Mouse (Mus musculus) midbrain, embryonic 16.5 days (tissue): ENCODE measurements at regions not wholly inside any gene's neighbourhood (a gene's known extent, or its start where the extent isn't known, plus 50 kb on each side); places are given as distances from the start of the nearest gene placed in this dataset.

ENCODE experiments used
- ATAC-seq: fragments of 200-750 bp; cut with Nextera tagmentation; 2 replicates; pipeline ENCODE4 v1.8.0; 2017; ENCODE audit warnings: moderate TSS enrichment
- H3K27ac ChIP-seq: fragments of 300-500 bp; sonication (generic); 2 replicates; pipeline ENCODE4 v1.5.1; 2014; ENCODE audit warnings: mild to moderate bottlenecking, low read length, mixed read lengths
- H3K27me3 ChIP-seq: fragments of 300-500 bp; sonication (generic); 2 replicates; pipeline ENCODE4 v1.6.1; 2014; ENCODE audit warnings: low read depth, low read length, mixed read lengths; ENCODE audit not compliant: control insufficient read depth, insufficient read depth
- H3K36me3 ChIP-seq: fragments of 300-500 bp; sonication (generic); 2 replicates; pipeline ENCODE4 v1.6.1; 2014; ENCODE audit warnings: mild to moderate bottlenecking, low read length, moderate library complexity, mixed read lengths; ENCODE audit not compliant: control insufficient read depth, insufficient read depth
- H3K4me1 ChIP-seq: fragments of 300-500 bp; sonication (generic); 2 replicates; pipeline ENCODE4 v1.6.1; 2014; ENCODE audit warnings: mild to moderate bottlenecking, low read length, mixed read lengths; ENCODE audit not compliant: control insufficient read depth, insufficient read depth
- H3K4me2 ChIP-seq: fragments of 300-500 bp; sonication (generic); 2 replicates; pipeline ENCODE4 v1.6.1; 2014; ENCODE audit warnings: mild to moderate bottlenecking, low read length, mixed read lengths
- H3K4me3 ChIP-seq: fragments of 300-500 bp; sonication (generic); 2 replicates; pipeline ENCODE4 v1.5.1; 2014; ENCODE audit warnings: low read depth, mild to moderate bottlenecking, low read length, moderate library complexity, mixed read lengths
- H3K9ac ChIP-seq: fragments of 300-500 bp; sonication (generic); 2 replicates; pipeline ENCODE4 v1.6.1; 2014; ENCODE audit warnings: low read depth, low read length, mixed read lengths
- H3K9me3 ChIP-seq: fragments of 300-500 bp; sonication (generic); replicated peaks from 2 replicates; pipeline ENCODE4 v1.6.1; 2014; ENCODE audit warnings: mild to moderate bottlenecking, low read length, mixed read lengths; ENCODE audit not compliant: control insufficient read depth, poor library complexity, severe bottlenecking
- WGBS: fragments of 180-500 bp; shearing (Covaris S2); extraction: QIAGEN DNeasy Blood & Tissue Kit; methylation state at CpG from one replicate; pipeline ENCODE4 v1.1.7; 2014; 5-methylcytosine and 5-hydroxymethylcytosine counted together

GRCm38 (mm10) chr4:54387460-54387859 is 557.4 kb upstream of the Zfp462 start:
- no peak overlapping the region for H3K9ac ChIP-seq
- peak; percentile 17; the same call in 1 of the 2 replicates for ATAC-seq
- H3K27me3 ChIP-seq: no peaks in the 10 kb centered on the region
- no peak overlapping the region for H3K4me3 ChIP-seq
- H3K36me3 ChIP-seq: no peaks in the 10 kb centered on the region
- no peak overlapping the region for H3K4me2 ChIP-seq
- H3K27ac ChIP-seq: no peak overlapping the region
- WGBS: 39% methylated on average over 6 of the region's 6 CpGs
- no peaks in the 10 kb centered on the region for H3K9me3 ChIP-seq
- H3K4me1 ChIP-seq: peaks cover 4% of the 10 kb centered on the region; the same call in 1 of the 2 replicates

- Histone ChIP-seq H3K4me1 (no peaks in the 10 kb centered on the region), H3K27me3 (no peaks in the 10 kb centered on the region), H3K27ac (no peak overlapping the region), H3K36me3 (no peaks in the 10 kb centered on the region), H3K9ac (no peak overlapping the region), H3K4me2 (no peak overlapping the region), H3K9me3 (no peaks in the 10 kb centered on the region), H3K4me3 (no peak overlapping the region)
- no peak for ATAC-seq
- 87% methylated on average over 7 of the region's 7 CpGs for WGBS
These were observed 553.2 kb upstream of the Zfp462 start for GRCm38 (mm10) chr4:54391536-54392208.

- H3K36me3 ChIP-seq: no peaks in the 10 kb centered on the region
- no peak overlapping the region for H3K9ac ChIP-seq
- H3K4me2 ChIP-seq: no peak overlapping the region
- no peaks in the 10 kb centered on the region for H3K9me3 ChIP-seq
- 89% methylated on average over 4 of the region's 4 CpGs for WGBS
- no peak overlapping the region for H3K27ac ChIP-seq
- no peak for ATAC-seq
- H3K4me1 ChIP-seq: no peaks in the 10 kb centered on the region
- H3K27me3 ChIP-seq: no peaks in the 10 kb centered on the region
- no peak overlapping the region for H3K4me3 ChIP-seq
These were observed 538.7 kb upstream of the Zfp462 start for GRCm38 (mm10) chr4:54406151-54406550.

GRCm38 (mm10) chr4:54407930-54408329 is 536.9 kb upstream of the Zfp462 start:
- no peaks in the 10 kb centered on the region for H3K27me3 ChIP-seq
- WGBS: 44% methylated on average over 2 of the region's 2 CpGs

GRCm38 (mm10) chr4:54430789-54431188 is 514.1 kb upstream of the Zfp462 start:
- Histone ChIP-seq H3K9ac (no peak overlapping the region), H3K4me3 (no peak overlapping the region), H3K27ac (no peak overlapping the region), H3K4me2 (no peak overlapping the region), H3K9me3 (no peaks in the 10 kb centered on the region), H3K27me3 (no peaks in the 10 kb centered on the region), H3K4me1 (no peaks in the 10 kb centered on the region), H3K36me3 (no peaks in the 10 kb centered on the region)
- 92% methylated on average over 3 of the region's 3 CpGs for WGBS
- no peak for ATAC-seq

More at GRCm38 (mm10) chr4:54407930-54408329, 536.9 kb upstream of the Zfp462 start:
- Histone ChIP-seq H3K4me2 (no peak overlapping the region), H3K27ac (no peak overlapping the region), H3K4me3 (no peak overlapping the region), H3K9ac (no peak overlapping the region), H3K9me3 (no peaks in the 10 kb centered on the region), H3K36me3 (no peaks in the 10 kb centered on the region), H3K4me1 (no peaks in the 10 kb centered on the region)
- ATAC-seq: no peak

- no peaks in the 10 kb centered on the region for H3K36me3 ChIP-seq
- H3K9me3 ChIP-seq: no peaks in the 10 kb centered on the region
- no peak overlapping the region for H3K9ac ChIP-seq
- WGBS: 63% methylated on average over 2 of the region's 2 CpGs
- H3K4me1 ChIP-seq: no peaks in the 10 kb centered on the region
- no peaks in the 10 kb centered on the region for H3K27me3 ChIP-seq
- no peak overlapping the region for H3K4me3 ChIP-seq
- ATAC-seq: no peak
- H3K4me2 ChIP-seq: no peak overlapping the region
- H3K27ac ChIP-seq: no peak overlapping the region
These were observed 484.3 kb upstream of the Zfp462 start for GRCm38 (mm10) chr4:54460596-54460995.

- no peak overlapping the region for H3K9ac ChIP-seq
- no peak overlapping the region for H3K27ac ChIP-seq
- WGBS: 66% methylated on average over 2 of the region's 2 CpGs
- ATAC-seq: no peak
- no peaks in the 10 kb centered on the region for H3K27me3 ChIP-seq
- no peak overlapping the region for H3K4me3 ChIP-seq
- H3K36me3 ChIP-seq: no peaks in the 10 kb centered on the region
- no peaks in the 10 kb centered on the region; the same call in 1 of the 2 replicates for H3K9me3 ChIP-seq
- H3K4me2 ChIP-seq: no peak overlapping the region
- H3K4me1 ChIP-seq: peaks cover 2% of the 10 kb centered on the region; the same call in 1 of the 2 replicates
These were observed 475.7 kb upstream of the Zfp462 start for GRCm38 (mm10) chr4:54469176-54469575.

GRCm38 (mm10) chr4:54470022-54471008 is 474.5 kb upstream of the Zfp462 start:
- ATAC-seq: peak; percentile 91
- Histone ChIP-seq H3K27me3 (no peaks in the 10 kb centered on the region), H3K9ac (no peak overlapping the region), H3K27ac (no peak overlapping the region), H3K36me3 (no peaks in the 10 kb centered on the region), H3K4me2 (no peak overlapping the region), H3K9me3 (no peaks in the 10 kb centered on the region; the same call in 1 of the 2 replicates), H3K4me1 (peaks cover 2% of the 10 kb centered on the region; the same call in 1 of the 2 replicates), H3K4me3 (no peak overlapping the region)
- 45% methylated on average over 13 of the region's 13 CpGs for WGBS

- no peaks in the 10 kb centered on the region for H3K36me3 ChIP-seq
- H3K27me3 ChIP-seq: no peaks in the 10 kb centered on the region
- no peaks in the 10 kb centered on the region; the same call in 1 of the 2 replicates for H3K9me3 ChIP-seq
- no peak overlapping the region for H3K9ac ChIP-seq
- no peak for ATAC-seq
- H3K27ac ChIP-seq: no peak overlapping the region
- peaks cover 2% of the 10 kb centered on the region; the same call in 1 of the 2 replicates for H3K4me1 ChIP-seq
- no peak overlapping the region for H3K4me2 ChIP-seq
- WGBS: 72% methylated on average over 1 of the region's 1 CpGs
- no peak overlapping the region for H3K4me3 ChIP-seq
These were observed 473.8 kb upstream of the Zfp462 start for GRCm38 (mm10) chr4:54471009-54471408.
